Mouse (Mus musculus): Measurements from ENCODE around the gene Vcpkmt.

Gene Vcpkmt

GRCm38 (mm10) chr12:69537675-69538361 lies 45.0 kb downstream of the Vcpkmt start:
- peak; percentile 68 for DNase-seq (ENCODE audit: low spot score)

- peak; percentile 85 for DNase-seq (ENCODE audit: low spot score)
Measured at GRCm38 (mm10) chr12:69537243-69537674, 45.6 kb downstream of the Vcpkmt start.

- no peak for DNase-seq (ENCODE audit: low spot score)
Measured at GRCm38 (mm10) chr12:69536616-69537242, 46.1 kb downstream of the Vcpkmt start.

- peak; percentile 46 for DNase-seq (ENCODE audit: low spot score)
Measured at GRCm38 (mm10) chr12:69533237-69533636, 49.6 kb downstream of the Vcpkmt start.

GRCm38 (mm10) chr12:69532530-69532929 lies 50.3 kb downstream of the Vcpkmt start:
- DNase-seq (ENCODE audit: low spot score): no peak

- no peak for DNase-seq (ENCODE audit: low spot score)
Measured at GRCm38 (mm10) chr12:69532091-69532490, 50.7 kb downstream of the Vcpkmt start.

GRCm38 (mm10) chr12:69529694-69530403 lies 53.0 kb downstream of the Vcpkmt start:
- DNase-seq (ENCODE audit: low spot score): no peak

GRCm38 (mm10) chr12:69528275-69529032 lies 54.4 kb downstream of the Vcpkmt start:
- DNase-seq (ENCODE audit: low spot score): no peak

Measured in yolk sac, embryonic 10.5 days (tissue).